Mouse (Mus musculus): ENCODE measurements around the gene Olfr1192-ps1. TPM values are rescaled to one million over a fixed set of nuclear protein-coding genes. Genes with fewer than 3 reads are reported as not detected.
"Not testable (repeated sequence)": the region's sequence is repeated elsewhere in the genome, so short reads cannot be mapped to it uniquely, and the experiment has no call there.

Gene Olfr1192-ps1
- not detected in 2 replicates for polyA plus RNA-seq (2012; rRNA removed)

DNA sequence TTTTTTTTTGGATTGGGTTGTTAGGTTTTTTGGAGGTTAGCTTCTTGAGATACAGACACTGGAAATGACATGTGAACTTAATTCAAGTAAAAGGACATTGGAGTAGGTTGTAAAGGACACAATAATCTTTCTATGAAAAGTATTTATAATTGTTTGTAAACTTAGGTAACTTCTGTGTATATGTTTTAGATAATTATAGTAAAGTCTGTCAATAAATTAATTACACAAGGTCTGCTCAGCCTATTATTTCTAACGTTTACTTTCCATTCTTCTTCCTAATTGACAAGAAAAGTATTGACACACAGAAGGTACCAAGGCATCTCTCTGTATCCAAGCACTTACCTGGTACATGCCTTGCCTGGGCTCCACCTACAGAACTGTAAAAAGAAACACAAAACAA lies at the start of gene Olfr1192-ps1:
Olfr1192-ps1 (plus strand) TSS at position 301 of the 400 bp plus-strand sequence.
- no peak for DNase-seq (ENCODE audit: low read depth)
- TF ChIP-seq POLR2A (IDR thresholded peaks at IDR 0.05; ENCODE audit: borderline replicate concordance, extremely low read depth, insufficient read depth, insufficient read length, poor library complexity, severe bottlenecking), result no peak
- TF ChIP-seq CTCF (IDR thresholded peaks at IDR 0.05; ENCODE audit: borderline replicate concordance, extremely low read depth, insufficient read depth, insufficient read length), result no peak

DNA sequence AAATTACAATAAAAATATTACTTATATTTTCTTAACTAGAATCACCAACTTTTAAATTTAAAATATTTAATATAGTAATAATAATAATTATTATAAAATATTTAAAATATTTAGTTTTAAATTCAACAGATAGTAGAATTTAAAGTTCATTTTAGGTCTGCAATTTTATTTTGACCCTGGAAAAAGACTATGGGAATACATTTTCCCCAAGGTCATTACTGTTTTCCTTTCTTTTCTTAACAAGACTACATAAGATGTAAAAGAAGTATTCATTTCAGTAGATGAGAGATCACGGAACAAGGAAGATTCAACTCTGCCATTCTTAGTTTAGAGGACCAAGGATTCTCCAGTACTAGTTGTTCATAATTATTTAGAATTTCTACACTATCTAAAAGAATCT lies 8.1 kb upstream of the Olfr1192-ps1 start, which contains the start of gene Olfr1191-ps1:
Olfr1191-ps1 (plus strand) TSS at position 301 of the 400 bp plus-strand sequence.
- not testable (repeated sequence) for DNase-seq (ENCODE audit: low read depth)

DNA sequence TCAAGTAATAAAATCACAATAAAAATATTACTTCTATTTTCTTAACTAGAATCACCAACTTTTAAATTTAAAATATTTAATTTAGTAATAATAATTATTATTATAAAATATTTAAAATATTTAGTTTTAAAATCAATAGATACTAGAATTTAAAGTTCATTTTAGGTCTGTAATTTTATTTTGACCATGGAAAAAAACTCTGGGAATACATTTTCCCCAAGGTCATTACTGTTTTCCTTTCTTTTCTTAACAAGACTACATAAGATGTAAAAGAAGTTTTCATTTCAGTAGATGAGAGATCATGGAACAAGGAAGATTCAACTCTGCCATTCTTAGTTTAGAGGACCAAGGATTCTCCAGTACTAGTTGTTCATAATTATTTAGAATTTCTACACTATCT lies 27.0 kb downstream of the Olfr1192-ps1 start, which contains the start of gene Olfr1193:
Olfr1193 (plus strand) TSS at position 301 of the 400 bp plus-strand sequence.
- DNase-seq (ENCODE audit: low read depth), result not testable (repeated sequence)

DNA sequence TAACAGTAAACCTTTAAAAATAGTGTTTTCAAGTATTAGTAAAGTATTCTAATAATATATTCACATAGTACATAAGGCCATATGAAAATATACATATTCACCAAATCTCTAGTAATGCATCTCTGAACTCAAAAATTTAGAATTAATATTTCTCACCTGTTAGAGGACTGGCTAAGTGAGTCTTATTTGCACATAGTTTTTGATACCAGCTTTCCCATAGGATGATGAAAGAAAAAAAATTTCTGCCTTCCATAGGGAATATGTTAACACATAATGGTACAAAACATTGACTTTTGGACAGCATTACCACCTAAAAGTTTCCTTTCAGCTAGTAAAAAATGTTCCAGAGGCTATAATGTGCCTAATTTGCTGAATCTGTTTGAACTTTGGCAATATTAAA lies 40.8 kb downstream of the Olfr1192-ps1 start, which contains the start of gene Olfr1195:
Olfr1195 (minus strand) TSS at position 101 of the 400 bp plus-strand sequence.
- no peak for TF ChIP-seq CTCF (IDR thresholded peaks at IDR 0.05; ENCODE audit: borderline replicate concordance, extremely low read depth, insufficient read depth, insufficient read length)
- TF ChIP-seq POLR2A (IDR thresholded peaks at IDR 0.05; ENCODE audit: borderline replicate concordance, extremely low read depth, insufficient read depth, insufficient read length, poor library complexity, severe bottlenecking), result no peak
- DNase-seq (ENCODE audit: low read depth), result no peak

DNA sequence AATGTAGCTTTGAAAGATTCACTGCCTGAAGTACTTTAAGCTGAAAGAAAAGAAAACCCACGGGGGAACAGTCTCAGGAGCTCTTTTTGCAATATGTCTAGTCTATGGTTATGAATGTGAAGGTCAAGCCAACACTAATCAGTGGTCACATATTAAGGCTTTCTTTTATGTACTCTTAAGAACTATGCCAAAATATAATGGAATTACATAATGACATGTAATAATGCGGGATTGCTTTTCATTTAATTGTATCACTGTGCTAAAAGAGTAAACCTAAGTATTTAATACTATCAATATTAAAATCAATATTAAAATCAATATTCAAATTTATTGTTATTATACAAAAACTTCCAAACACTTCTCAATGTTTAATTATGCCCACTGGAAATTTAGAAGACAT lies 56.2 kb downstream of the Olfr1192-ps1 start, which contains the start of gene Olfr1196:
Olfr1196 (minus strand) TSS at position 101 of the 400 bp plus-strand sequence.
- no peak for DNase-seq (ENCODE audit: low read depth)
- TF ChIP-seq POLR2A (IDR thresholded peaks at IDR 0.05; ENCODE audit: borderline replicate concordance, extremely low read depth, insufficient read depth, insufficient read length, poor library complexity, severe bottlenecking), result no peak
- no peak for TF ChIP-seq CTCF (IDR thresholded peaks at IDR 0.05; ENCODE audit: borderline replicate concordance, extremely low read depth, insufficient read depth, insufficient read length)

Other genes with a start within 250 kb of the Olfr1192-ps1 start
- gene Olfr1179, start 242.1 kb upstream of the Olfr1192-ps1 start, polyA plus RNA-seq (2012; rRNA removed), result not detected in 2 replicates
- not detected in 2 replicates for gene Olfr1180, start 229.4 kb upstream of the Olfr1192-ps1 start, polyA plus RNA-seq (2012; rRNA removed)
- not detected in 2 replicates for gene Olfr1181, start 222.3 kb upstream of the Olfr1192-ps1 start, polyA plus RNA-seq (2012; rRNA removed)
- gene Gm13757, start 199.4 kb upstream of the Olfr1192-ps1 start, polyA plus RNA-seq (2012; rRNA removed), result not detected in 2 replicates
- gene Olfr1183, start 193.6 kb upstream of the Olfr1192-ps1 start, polyA plus RNA-seq (2012; rRNA removed), result not detected in 2 replicates
- gene Olfr1184, start 164.9 kb upstream of the Olfr1192-ps1 start, polyA plus RNA-seq (2012; rRNA removed), result not detected in 2 replicates
- gene Olfr1185-ps1, start 155.2 kb upstream of the Olfr1192-ps1 start, polyA plus RNA-seq (2012; rRNA removed), result not detected in 2 replicates
- not detected in 2 replicates for gene Olfr1186, start 130.0 kb upstream of the Olfr1192-ps1 start, polyA plus RNA-seq (2012; rRNA removed)
- gene Olfr1188, start 91.6 kb upstream of the Olfr1192-ps1 start, polyA plus RNA-seq (2012; rRNA removed), result not detected in 2 replicates
- gene Olfr1189, start 62.1 kb upstream of the Olfr1192-ps1 start, polyA plus RNA-seq (2012; rRNA removed), result not detected in 2 replicates
- gene Olfr1191-ps1, start 8.0 kb upstream of the Olfr1192-ps1 start, polyA plus RNA-seq (2012; rRNA removed), result not detected in 2 replicates
- gene Olfr1193, start 27.1 kb downstream of the Olfr1192-ps1 start, polyA plus RNA-seq (2012; rRNA removed), result not detected in 2 replicates
- not detected in 2 replicates for gene Olfr1195, start 40.7 kb downstream of the Olfr1192-ps1 start, polyA plus RNA-seq (2012; rRNA removed)
- not detected in 2 replicates for gene Olfr1196, start 56.1 kb downstream of the Olfr1192-ps1 start, polyA plus RNA-seq (2012; rRNA removed)
- not detected in 2 replicates for gene Olfr1197, start 83.9 kb downstream of the Olfr1192-ps1 start, polyA plus RNA-seq (2012; rRNA removed)
- not detected in 2 replicates for gene Olfr1198, start 102.9 kb downstream of the Olfr1192-ps1 start, polyA plus RNA-seq (2012; rRNA removed)
- gene Olfr1199, start 112.0 kb downstream of the Olfr1192-ps1 start, polyA plus RNA-seq (2012; rRNA removed), result not detected in 2 replicates
- not detected in 2 replicates for gene Olfr1200, start 122.0 kb downstream of the Olfr1192-ps1 start, polyA plus RNA-seq (2012; rRNA removed)
- gene Olfr1201, start 144.5 kb downstream of the Olfr1192-ps1 start, polyA plus RNA-seq (2012; rRNA removed), result not detected in 2 replicates
- gene Olfr1202, start 166.0 kb downstream of the Olfr1192-ps1 start, polyA plus RNA-seq (2012; rRNA removed), result not detected in 2 replicates
- gene Olfr1205, start 181.2 kb downstream of the Olfr1192-ps1 start, polyA plus RNA-seq (2012; rRNA removed), result not detected in 2 replicates
- gene Olfr1204, start 200.8 kb downstream of the Olfr1192-ps1 start, polyA plus RNA-seq (2012; rRNA removed), result not detected in 2 replicates
- not detected in 2 replicates for gene Olfr1206, start 214.7 kb downstream of the Olfr1192-ps1 start, polyA plus RNA-seq (2012; rRNA removed)